Mouse (Mus musculus): ENCODE measurements around the gene Mul1. TPM values are rescaled to one million over a fixed set of nuclear protein-coding genes. Genes with fewer than 3 reads are reported as not detected.
A peak's percentile ranks its signal among the peaks of the same experiment; 100 is the strongest.

The Mul1 gene
- polyA plus RNA-seq, 1 experiment from 2014 or later = 16.8 TPM

GRCm38 (mm10) chr4:138447387-138447786 lies 12.9 kb downstream of the Mul1 start:
- WGBS = 0% methylated on average over 8 of the region's 8 CpGs

GRCm38 (mm10) chr4:138447827-138448602 lies 13.5 kb downstream of the Mul1 start:
- Histone ChIP-seq H3K27ac (no peak overlapping the region), H3K4me2 (no peak overlapping the region), H3K4me1 (peaks cover 3% of the 10 kb centered on the region), H3K36me3 (no peaks in the 10 kb centered on the region), H3K27me3 (peaks cover 43% of the 10 kb centered on the region), H3K4me3 (no peak overlapping the region), H3K9me3 (no peaks in the 10 kb centered on the region), H3K9ac (no peak overlapping the region)
- ATAC-seq (ENCODE audit: insufficient number of reproducible peaks, low FRiP score, low TSS enrichment, low read depth) = no peak
- WGBS = 41% methylated on average over 15 of the region's 15 CpGs

More at GRCm38 (mm10) chr4:138447387-138447786, 12.9 kb downstream of the Mul1 start:
- no peaks in the 10 kb centered on the region for H3K9me3 ChIP-seq
- H3K4me2 ChIP-seq = no peak overlapping the region
- no peak for ATAC-seq (ENCODE audit: insufficient number of reproducible peaks, low FRiP score, low TSS enrichment, low read depth)
- H3K4me3 ChIP-seq = no peak overlapping the region
- H3K9ac ChIP-seq = no peak overlapping the region
- peaks cover 36% of the 10 kb centered on the region for H3K27me3 ChIP-seq
- no peak overlapping the region for H3K27ac ChIP-seq
- H3K4me1 ChIP-seq = peaks cover 3% of the 10 kb centered on the region
- no peaks in the 10 kb centered on the region for H3K36me3 ChIP-seq

- Histone ChIP-seq H3K27me3 (peaks cover 53% of the 10 kb centered on the region), H3K27ac (no peak overlapping the region), H3K4me2 (no peak overlapping the region), H3K36me3 (no peaks in the 10 kb centered on the region), H3K9ac (no peak overlapping the region), H3K9me3 (no peaks in the 10 kb centered on the region), H3K4me1 (peaks cover 13% of the 10 kb centered on the region), H3K4me3 (no peak overlapping the region)
- WGBS = 61% methylated on average over 7 of the region's 7 CpGs
- ATAC-seq (ENCODE audit: insufficient number of reproducible peaks, low FRiP score, low TSS enrichment, low read depth) = no peak
Measured at GRCm38 (mm10) chr4:138448872-138449615, 14.6 kb downstream of the Mul1 start.

- 59% methylated on average over 12 of the region's 12 CpGs for WGBS
- no peak overlapping the region for H3K9ac ChIP-seq
- H3K27me3 ChIP-seq = peaks cover 53% of the 10 kb centered on the region
- ATAC-seq (ENCODE audit: insufficient number of reproducible peaks, low FRiP score, low TSS enrichment, low read depth) = no peak
- H3K27ac ChIP-seq = no peak overlapping the region
- no peak overlapping the region for H3K4me2 ChIP-seq
- H3K4me1 ChIP-seq = peaks cover 15% of the 10 kb centered on the region
- H3K9me3 ChIP-seq = no peaks in the 10 kb centered on the region
- no peaks in the 10 kb centered on the region for H3K36me3 ChIP-seq
- H3K4me3 ChIP-seq = no peak overlapping the region
Measured at GRCm38 (mm10) chr4:138449636-138450314, 15.3 kb downstream of the Mul1 start.

- H3K9me3 ChIP-seq = no peaks in the 10 kb centered on the region
- H3K36me3 ChIP-seq = no peaks in the 10 kb centered on the region
- peaks cover 30% of the 10 kb centered on the region for H3K4me1 ChIP-seq
- H3K4me3 ChIP-seq = no peak overlapping the region
- H3K4me2 ChIP-seq = no peak overlapping the region
- H3K27ac ChIP-seq = no peak overlapping the region
- no peak overlapping the region for H3K9ac ChIP-seq
- peaks cover 68% of the 10 kb centered on the region for H3K27me3 ChIP-seq
- whole genome bisulfite sequencing = 27% methylated on average over 15 of the region's 15 CpGs
- no peak for ATAC-seq (ENCODE audit: insufficient number of reproducible peaks, low FRiP score, low TSS enrichment, low read depth)
Measured at GRCm38 (mm10) chr4:138452306-138453096, 18.0 kb downstream of the Mul1 start.

GRCm38 (mm10) chr4:138453097-138453752 lies 18.8 kb downstream of the Mul1 start:
- Histone ChIP-seq H3K27me3 (peaks cover 75% of the 10 kb centered on the region), H3K27ac (no peak overlapping the region), H3K4me2 (peak overlapping the region; percentile 96), H3K9me3 (no peaks in the 10 kb centered on the region), H3K4me1 (peaks cover 27% of the 10 kb centered on the region), H3K36me3 (no peaks in the 10 kb centered on the region), H3K4me3 (peak overlapping the region; percentile 77), H3K9ac (no peak overlapping the region)
- ATAC-seq (ENCODE audit: insufficient number of reproducible peaks, low FRiP score, low TSS enrichment, low read depth) = no peak
- WGBS = 5% methylated on average over 19 of the region's 19 CpGs

GRCm38 (mm10) chr4:138453753-138454570 lies 19.5 kb downstream of the Mul1 start, which contains the start of gene Camk2n1:
Gene Camk2n1 (plus strand): TSS chr4:138454314.
- Histone ChIP-seq H3K9me3 (no peaks in the 10 kb centered on the region), H3K4me3 (peak within 1 kb of the TSS; percentile 77), H3K9ac (peak within 1 kb of the TSS; percentile 73), H3K36me3 (no peaks in the 10 kb centered on the region), H3K27ac (peak within 1 kb of the TSS; percentile 62), H3K4me2 (peak within 1 kb of the TSS; percentile 96), H3K27me3 (peaks cover 81% of the 10 kb centered on the region), H3K4me1 (peaks cover 27% of the 10 kb centered on the region)
- ATAC-seq (ENCODE audit: insufficient number of reproducible peaks, low FRiP score, low TSS enrichment, low read depth) = peak; percentile 54
- under 1% methylated on average over 61 of the region's 64 CpGs for WGBS

- Histone ChIP-seq H3K9ac (peak overlapping the region; percentile 73), H3K4me1 (peaks cover 27% of the 10 kb centered on the region), H3K9me3 (no peaks in the 10 kb centered on the region), H3K4me2 (peak overlapping the region; percentile 96), H3K27ac (peak overlapping the region; percentile 62), H3K27me3 (peaks cover 78% of the 10 kb centered on the region), H3K36me3 (no peaks in the 10 kb centered on the region), H3K4me3 (peak overlapping the region; percentile 77)
- ATAC-seq (ENCODE audit: insufficient number of reproducible peaks, low FRiP score, low TSS enrichment, low read depth) = peak; percentile 8; the same call in 1 of the 2 replicates
- 0% methylated on average over 59 of the region's 78 CpGs for WGBS
Measured at GRCm38 (mm10) chr4:138454571-138455140, 20.2 kb downstream of the Mul1 start.

GRCm38 (mm10) chr4:138455141-138455955 lies 20.9 kb downstream of the Mul1 start:
- H3K9ac ChIP-seq = peak overlapping the region; percentile 73
- H3K9me3 ChIP-seq = no peaks in the 10 kb centered on the region
- H3K27ac ChIP-seq = peak overlapping the region; percentile 62
- ATAC-seq (ENCODE audit: insufficient number of reproducible peaks, low FRiP score, low TSS enrichment, low read depth) = no peak
- no peaks in the 10 kb centered on the region for H3K36me3 ChIP-seq
- H3K4me2 ChIP-seq = peak overlapping the region; percentile 96
- WGBS = under 1% methylated on average over 58 of the region's 58 CpGs
- peaks cover 78% of the 10 kb centered on the region for H3K27me3 ChIP-seq
- H3K4me3 ChIP-seq = peak overlapping the region; percentile 77
- H3K4me1 ChIP-seq = peaks cover 27% of the 10 kb centered on the region

All from limb, embryonic 15.5 days (tissue).